Mouse (Mus musculus) lung, embryonic 16.5 days (tissue): ENCODE results near the gene Cd200r1. TPM values are rescaled to one million over a fixed set of nuclear protein-coding genes. Genes with fewer than 3 reads are reported as not detected.

ENCODE experiments used
- ATAC-seq: fragments of 200-750 bp; cut with Nextera tagmentation; 2 replicates; pipeline ENCODE4 v1.8.0; 2017; ENCODE audit warnings: low read depth, mild to moderate bottlenecking, moderate library complexity
- H3K27ac ChIP-seq: fragments of 300-500 bp; sonication (generic); 2 replicates; pipeline ENCODE4 v1.5.1; 2014; ENCODE audit warnings: mild to moderate bottlenecking, control low read depth, low read length
- H3K27me3 ChIP-seq: fragments of 300-500 bp; sonication (generic); 2 replicates; pipeline ENCODE4 v1.6.1; 2014; ENCODE audit warnings: low read depth, low read length, mixed read lengths; ENCODE audit not compliant: control insufficient read depth, insufficient read depth
- H3K36me3 ChIP-seq: fragments of 300-500 bp; sonication (generic); 2 replicates; pipeline ENCODE4 v1.6.1; 2014; ENCODE audit warnings: low read length; ENCODE audit not compliant: control insufficient read depth, insufficient read depth
- H3K4me1 ChIP-seq: fragments of 300-500 bp; sonication (generic); replicated peaks from 2 replicates; pipeline ENCODE4 v1.6.1; 2014; ENCODE audit warnings: low read length, mixed read lengths; ENCODE audit not compliant: control insufficient read depth, insufficient read depth
- H3K4me2 ChIP-seq: fragments of 300-500 bp; sonication (generic); 2 replicates; pipeline ENCODE4 v1.6.1; 2014; ENCODE audit warnings: low read depth, low read length, control low read depth
- H3K4me3 ChIP-seq: fragments of 300-500 bp; sonication (generic); 2 replicates; pipeline ENCODE4 v1.5.1; 2014; ENCODE audit warnings: mild to moderate bottlenecking, low read length, control low read depth
- H3K9ac ChIP-seq: fragments of 300-500 bp; sonication (generic); 2 replicates; pipeline ENCODE4 v1.6.1; 2014; ENCODE audit warnings: low read length, control low read depth
- H3K9me3 ChIP-seq: fragments of 300-500 bp; sonication (generic); 2 replicates; pipeline ENCODE4 v1.6.1; 2016; ENCODE audit warnings: low read length; ENCODE audit not compliant: control insufficient read depth
- WGBS: fragments of 180-500 bp; shearing (Covaris S2); extraction: QIAGEN DNeasy Blood & Tissue Kit; methylation state at CpG from one replicate; pipeline ENCODE4 v1.1.7; 2014; 5-methylcytosine and 5-hydroxymethylcytosine counted together
- polyA plus RNA-seq: library from polyadenylated mRNA; unstranded; fragments of >200 nt; fragmentation: Nextera tagmentation; extraction: Ambion mirVana; gene quantifications from 2 replicates; pipeline ENCODE4 v1.2.1, GENCODE M21; 2015

Cd200r1 gene
- polyA plus RNA-seq, 1 experiment from 2014 or later: 1.2 TPM

GRCm38 (mm10) chr16:44748007-44748406 is 17.5 kb upstream of the Cd200r1 start:
- no peak for ATAC-seq
- no peak overlapping the region for H3K27ac ChIP-seq
- no peak overlapping the region for H3K9ac ChIP-seq
- H3K4me1 ChIP-seq: peaks cover 11% of the 10 kb centered on the region
- H3K9me3 ChIP-seq: no peaks in the 10 kb centered on the region
- no peak overlapping the region for H3K4me2 ChIP-seq
- H3K4me3 ChIP-seq: no peak overlapping the region
- H3K36me3 ChIP-seq: 0 out of 2 replicates have a peak, but pooled peaks cover 3% of the 10 kb centered on the region
- 36% methylated on average over 3 of the region's 3 CpGs for WGBS
- H3K27me3 ChIP-seq: no peaks in the 10 kb centered on the region

- no peak for ATAC-seq
- H3K9ac ChIP-seq: no peak overlapping the region
- 64% methylated on average over 8 of the region's 8 CpGs for WGBS
- no peaks in the 10 kb centered on the region for H3K9me3 ChIP-seq
- no peak overlapping the region for H3K4me3 ChIP-seq
- H3K4me1 ChIP-seq: no peaks in the 10 kb centered on the region
- H3K36me3 ChIP-seq: no peaks in the 10 kb centered on the region
- no peak overlapping the region for H3K27ac ChIP-seq
- no peaks in the 10 kb centered on the region for H3K27me3 ChIP-seq
- H3K4me2 ChIP-seq: no peak overlapping the region
These were observed 7.8 kb upstream of the Cd200r1 start for GRCm38 (mm10) chr16:44757700-44758099.

- WGBS: 52% methylated on average over 1 of the region's 1 CpGs
These were observed 3.7 kb upstream of the Cd200r1 start for GRCm38 (mm10) chr16:44761811-44762210.

GRCm38 (mm10) chr16:44766320-44766892 is 870 bp downstream of the Cd200r1 start:
- Histone ChIP-seq H3K9ac (no peak overlapping the region), H3K4me3 (no peak overlapping the region), H3K27ac (no peak overlapping the region), H3K36me3 (no peaks in the 10 kb centered on the region), H3K4me2 (no peak overlapping the region), H3K27me3 (no peaks in the 10 kb centered on the region), H3K9me3 (no peaks in the 10 kb centered on the region), H3K4me1 (no peaks in the 10 kb centered on the region)
- 82% methylated on average over 9 of the region's 9 CpGs for WGBS
- no peak for ATAC-seq

More at GRCm38 (mm10) chr16:44761811-44762210, 3.7 kb upstream of the Cd200r1 start:
- no peak for ATAC-seq
- Histone ChIP-seq H3K36me3 (no peaks in the 10 kb centered on the region), H3K27ac (no peak overlapping the region), H3K4me3 (no peak overlapping the region), H3K4me2 (no peak overlapping the region), H3K27me3 (no peaks in the 10 kb centered on the region), H3K9ac (no peak overlapping the region), H3K4me1 (no peaks in the 10 kb centered on the region), H3K9me3 (no peaks in the 10 kb centered on the region)

GRCm38 (mm10) chr16:44767506-44767905 is 2.0 kb downstream of the Cd200r1 start:
- H3K9ac ChIP-seq: no peak overlapping the region
- WGBS: 81% methylated on average over 7 of the region's 7 CpGs

GRCm38 (mm10) chr16:44767967-44768366 is 2.4 kb downstream of the Cd200r1 start:
- Histone ChIP-seq H3K4me1 (no peaks in the 10 kb centered on the region), H3K9me3 (no peaks in the 10 kb centered on the region), H3K4me2 (no peak overlapping the region), H3K27ac (no peak overlapping the region), H3K4me3 (no peak overlapping the region), H3K9ac (no peak overlapping the region), H3K27me3 (no peaks in the 10 kb centered on the region), H3K36me3 (no peaks in the 10 kb centered on the region)
- 42% methylated on average over 2 of the region's 2 CpGs for WGBS
- peak; percentile 52; the same call in 1 of the 2 replicates for ATAC-seq

More at GRCm38 (mm10) chr16:44767506-44767905, 2.0 kb downstream of the Cd200r1 start:
- no peaks in the 10 kb centered on the region for H3K27me3 ChIP-seq
- no peak overlapping the region for H3K4me2 ChIP-seq
- no peaks in the 10 kb centered on the region for H3K4me1 ChIP-seq
- H3K36me3 ChIP-seq: no peaks in the 10 kb centered on the region
- no peak overlapping the region for H3K27ac ChIP-seq
- no peak overlapping the region for H3K4me3 ChIP-seq
- no peak for ATAC-seq
- H3K9me3 ChIP-seq: no peaks in the 10 kb centered on the region

- 63% methylated on average over 6 of the region's 6 CpGs for WGBS
- H3K27ac ChIP-seq: no peak overlapping the region
- no peaks in the 10 kb centered on the region for H3K27me3 ChIP-seq
- ATAC-seq: no peak
- no peak overlapping the region for H3K4me2 ChIP-seq
- H3K4me3 ChIP-seq: no peak overlapping the region
- no peaks in the 10 kb centered on the region for H3K36me3 ChIP-seq
- no peaks in the 10 kb centered on the region for H3K9me3 ChIP-seq
- H3K4me1 ChIP-seq: no peaks in the 10 kb centered on the region
- H3K9ac ChIP-seq: no peak overlapping the region
These were observed 7.0 kb downstream of the Cd200r1 start for GRCm38 (mm10) chr16:44772577-44772976.

GRCm38 (mm10) chr16:44773673-44774072 is 8.1 kb downstream of the Cd200r1 start:
- no peaks in the 10 kb centered on the region for H3K36me3 ChIP-seq
- no peaks in the 10 kb centered on the region for H3K9me3 ChIP-seq
- no peak overlapping the region for H3K4me3 ChIP-seq

GRCm38 (mm10) chr16:44774201-44774600 is 8.7 kb downstream of the Cd200r1 start:
- Histone ChIP-seq H3K36me3 (no peaks in the 10 kb centered on the region), H3K9me3 (no peaks in the 10 kb centered on the region), H3K27me3 (no peaks in the 10 kb centered on the region), H3K9ac (no peak overlapping the region), H3K4me2 (no peak overlapping the region), H3K4me1 (no peaks in the 10 kb centered on the region), H3K27ac (no peak overlapping the region), H3K4me3 (no peak overlapping the region)
- ATAC-seq: no peak
- WGBS: 87% methylated on average over 6 of the region's 6 CpGs

More at GRCm38 (mm10) chr16:44773673-44774072, 8.1 kb downstream of the Cd200r1 start:
- WGBS: 77% methylated on average over 3 of the region's 3 CpGs
- no peak overlapping the region for H3K27ac ChIP-seq
- no peak overlapping the region for H3K4me2 ChIP-seq
- no peak for ATAC-seq
- no peak overlapping the region for H3K9ac ChIP-seq
- no peaks in the 10 kb centered on the region for H3K27me3 ChIP-seq
- no peaks in the 10 kb centered on the region for H3K4me1 ChIP-seq
